Mouse (Mus musculus) left cerebral cortex, postnatal 4 days (tissue): Measurements from ENCODE around the gene Sirt5. TPM values are rescaled to one million over a fixed set of nuclear protein-coding genes. Genes with fewer than 3 reads are reported as not detected.
A peak's percentile ranks its signal among the peaks of the same experiment; 100 is the strongest.

ENCODE experiments used
- DNase-seq: peaks from one replicate; pipeline ENCODE4 v3.0.0-alpha.2; 2022
- intact Hi-C: fragments of 180-260 bp; cut with DNase I; formaldehyde crosslinking; loops from one replicate; pipeline ENCODE4 v1.15.1; 2025
- total RNA-seq, 2 experiments: library from RNA; stranded (reverse); gene quantifications; 2 replicates each; pipeline ENCODE4 v1.2.3; 2021

Sirt5 gene
- total RNA-seq, 2 experiments from 2014 or later: 21.0 to 23.6 TPM

GRCm38 (mm10) chr13:43372892-43373291 lies 7.6 kb downstream of the Sirt5 start:
- DNase-seq: no peak
- intact Hi-C loops: loop anchor here (10.0 kb wide), 1 partner anchor 198 kb away; the partner anchor contains the start of gene Tbc1d7

GRCm38 (mm10) chr13:43374205-43374604 lies 8.9 kb downstream of the Sirt5 start:
- no peak for DNase-seq

GRCm38 (mm10) chr13:43374918-43375432 lies 9.7 kb downstream of the Sirt5 start:
- no peak for DNase-seq
- intact Hi-C loops: loop anchor here (10.0 kb wide), 1 partner anchor 200 kb away; the partner anchor contains the start of gene Tbc1d7

More at GRCm38 (mm10) chr13:43374205-43374604, 8.9 kb downstream of the Sirt5 start:
- intact Hi-C loops: loop anchor here (10.0 kb wide), 1 partner anchor 199 kb away; the partner anchor contains the start of gene Tbc1d7

GRCm38 (mm10) chr13:43379989-43380388 lies 14.7 kb downstream of the Sirt5 start:
- no peak for DNase-seq
- intact Hi-C loops: loop anchor here (10.0 kb wide), 1 partner anchor 205 kb away; the partner anchor contains the start of gene Tbc1d7

GRCm38 (mm10) chr13:43385321-43385720 lies 20.0 kb downstream of the Sirt5 start:
- intact Hi-C loops: no loop called here
- no peak for DNase-seq

- DNase-seq: no peak
- intact Hi-C loops: loop anchor here (5.0 kb wide), 1 partner anchor 215 kb away; no protein-coding TSS in a partner anchor
These were observed 32.5 kb downstream of the Sirt5 start for GRCm38 (mm10) chr13:43397700-43398296.

- peak; percentile 96 for DNase-seq
- intact Hi-C loops: loop anchor here (5.0 kb wide), 1 partner anchor 216 kb away; no protein-coding TSS in a partner anchor
These were observed 33.2 kb downstream of the Sirt5 start, which contains the start of gene Nol7 for GRCm38 (mm10) chr13:43398297-43399080. TSS of gene Nol7 (plus strand) at chr13:43398390.

GRCm38 (mm10) chr13:43399576-43399975 lies 34.3 kb downstream of the Sirt5 start:
- intact Hi-C loops: loop anchor here (5.0 kb wide), 1 partner anchor 217 kb away; no protein-coding TSS in a partner anchor
- DNase-seq: no peak

- intact Hi-C loops: no loop called here
- no peak for DNase-seq
These were observed 47.0 kb downstream of the Sirt5 start for GRCm38 (mm10) chr13:43412311-43412710.

GRCm38 (mm10) chr13:43413611-43414010 lies 48.3 kb downstream of the Sirt5 start:
- intact Hi-C loops: no loop called here
- DNase-seq: no peak

GRCm38 (mm10) chr13:43415249-43415648 lies 50.0 kb downstream of the Sirt5 start:
- intact Hi-C loops: no loop called here
- DNase-seq: no peak

- intact Hi-C loops: no loop called here
- no peak for DNase-seq
These were observed 63.1 kb downstream of the Sirt5 start for GRCm38 (mm10) chr13:43428436-43428835.

- DNase-seq: no peak
- intact Hi-C loops: no loop called here
These were observed 68.1 kb downstream of the Sirt5 start for GRCm38 (mm10) chr13:43433395-43433794.

GRCm38 (mm10) chr13:43440376-43440775 lies 75.1 kb downstream of the Sirt5 start:
- no peak for DNase-seq
- intact Hi-C loops: no loop called here

GRCm38 (mm10) chr13:43442551-43442950 lies 77.3 kb downstream of the Sirt5 start:
- intact Hi-C loops: no loop called here
- DNase-seq: no peak

GRCm38 (mm10) chr13:43443706-43444105 lies 78.4 kb downstream of the Sirt5 start:
- no peak for DNase-seq
- intact Hi-C loops: no loop called here

- intact Hi-C loops: no loop called here
- no peak for DNase-seq
These were observed 79.4 kb downstream of the Sirt5 start for GRCm38 (mm10) chr13:43444717-43445116.
